Mouse (Mus musculus): Measurements from ENCODE around the gene Tmcc3.

Tmcc3 gene

GRCm38 (mm10) chr10:94632245-94632644, 320.5 kb downstream of the Tmcc3 start:
- DNase-seq (ENCODE audit: low spot score): no peak

- no peak for DNase-seq (ENCODE audit: low spot score)
These were observed 326.9 kb downstream of the Tmcc3 start for GRCm38 (mm10) chr10:94638599-94638998.

- no peak for DNase-seq (ENCODE audit: low spot score)
These were observed 327.5 kb downstream of the Tmcc3 start for GRCm38 (mm10) chr10:94639281-94639680.

DNA sequence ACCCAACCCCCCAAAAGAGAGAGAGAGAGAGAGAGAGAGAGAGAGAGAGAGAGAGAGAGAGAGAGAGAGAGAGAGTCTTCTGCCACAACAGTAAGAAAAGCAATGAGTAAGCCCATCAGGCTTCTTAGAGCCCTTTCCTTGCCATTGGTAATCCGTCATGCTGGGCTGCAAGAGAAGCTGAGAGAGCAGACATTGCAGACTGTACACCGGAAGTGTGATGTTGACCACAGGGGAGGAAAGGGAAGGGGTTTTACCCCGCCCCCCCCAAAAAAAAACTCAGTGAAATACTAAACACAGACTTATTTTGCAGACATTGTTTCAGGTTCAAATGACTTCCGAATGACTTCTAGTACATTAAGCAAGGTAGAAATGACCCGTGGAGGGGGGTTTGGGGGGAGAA, 328.3 kb downstream of the Tmcc3 start:
- no peak for DNase-seq (ENCODE audit: low spot score)
